Mouse (Mus musculus): ENCODE results near the gene Krt34. TPM values are rescaled to one million over a fixed set of nuclear protein-coding genes. Genes with fewer than 3 reads are reported as not detected.

The Krt34 gene
- total and polyA plus RNA-seq, 2 experiments from 2014 or later: not detected

DNA sequence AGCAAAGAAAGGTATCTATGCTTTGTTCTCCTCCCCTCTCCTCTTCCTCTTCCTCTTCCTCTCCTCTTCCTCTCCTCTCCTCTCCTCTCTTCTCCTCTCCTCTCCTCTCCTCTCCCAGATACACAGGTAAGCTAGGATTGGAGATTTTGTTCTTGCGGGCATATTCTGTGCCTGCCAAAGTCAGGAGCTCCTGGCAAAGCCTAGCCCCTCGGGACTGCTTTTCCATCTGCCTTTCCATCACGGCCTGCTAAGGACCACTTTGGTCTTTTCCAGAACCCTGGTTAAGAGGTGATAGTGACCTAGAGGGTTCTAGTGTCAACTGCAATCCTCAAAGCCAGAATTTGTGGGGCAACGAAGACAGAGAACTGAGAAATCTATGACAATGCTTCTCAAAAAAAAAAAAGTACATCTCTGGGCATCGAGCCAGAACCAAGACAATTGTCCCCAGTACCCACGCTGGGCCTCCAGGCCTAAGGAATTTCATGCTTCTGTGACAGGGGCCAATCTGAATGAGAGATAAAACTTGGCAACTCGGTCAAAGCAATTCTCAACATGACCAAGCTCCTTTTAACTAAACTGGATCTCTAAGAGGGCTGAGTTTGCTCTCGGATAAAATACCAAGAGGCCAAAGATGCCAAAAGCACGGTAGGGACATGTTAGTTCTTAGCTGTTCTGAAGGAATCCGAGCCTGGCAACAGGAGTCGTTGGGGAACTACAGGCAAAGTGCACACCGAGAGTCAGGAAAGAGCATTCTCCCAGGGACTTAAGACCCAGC, 25.1 kb upstream of the Krt34 start:
- H3K27ac ChIP-seq (ENCODE audit: low read depth, low read length): no peak overlapping the region
- no peak overlapping the region for H3K4me3 ChIP-seq (ENCODE audit: low read depth, low read length)
- DNase-seq (ENCODE audit: low spot score) (peak; percentile 32), ATAC-seq (ENCODE audit: low FRiP score) (no peak)
- H3K9ac ChIP-seq (replicated peaks; ENCODE audit: low read length, poor library complexity, severe bottlenecking): no peak overlapping the region
- H3K36me3 ChIP-seq (ENCODE audit: insufficient read depth, low read length): no peaks in the 10 kb centered on the region
- no peaks in the 10 kb centered on the region for H3K27me3 ChIP-seq (ENCODE audit: insufficient read depth, low read length)
- H3K4me2 ChIP-seq (ENCODE audit: low read depth, low read length, poor library complexity, severe bottlenecking): no peak overlapping the region
- TF ChIP-seq CTCF (IDR thresholded peaks at IDR 0.05): no peak
- H3K4me1 ChIP-seq (ENCODE audit: insufficient read depth, low read length): no peaks in the 10 kb centered on the region
- H3K9me3 ChIP-seq (ENCODE audit: low read length): no peaks in the 10 kb centered on the region
- WGBS: 49% methylated on average over 12 of the region's 12 CpGs

DNA sequence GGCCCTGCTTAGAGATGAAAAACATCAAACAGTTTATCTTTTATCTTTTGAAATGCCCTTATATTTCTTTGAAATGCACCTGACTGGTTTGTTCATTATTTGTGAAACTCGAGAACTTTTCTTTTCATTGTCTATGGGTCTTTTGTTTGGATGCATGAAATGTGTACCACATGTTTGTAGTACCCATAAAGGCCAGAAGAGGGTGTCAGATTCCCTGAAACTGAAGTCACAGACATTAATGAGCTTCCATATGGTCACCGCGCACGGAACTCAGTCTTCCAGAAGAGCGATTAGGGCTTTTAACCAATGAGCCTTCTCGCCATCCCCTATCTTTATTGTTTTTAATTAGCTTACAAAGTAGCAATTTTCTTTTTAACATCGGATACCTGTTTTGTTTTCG, 17.5 kb upstream of the Krt34 start:
- Histone ChIP-seq H3K4me3 (ENCODE audit: low read depth, low read length) (no peak overlapping the region), H3K27me3 (ENCODE audit: insufficient read depth, low read length) (no peaks in the 10 kb centered on the region), H3K9ac (replicated peaks; ENCODE audit: low read length, poor library complexity, severe bottlenecking) (no peak overlapping the region), H3K36me3 (ENCODE audit: insufficient read depth, low read length) (no peaks in the 10 kb centered on the region), H3K4me2 (ENCODE audit: low read depth, low read length, poor library complexity, severe bottlenecking) (no peak overlapping the region), H3K27ac (ENCODE audit: low read depth, low read length) (no peak overlapping the region), H3K9me3 (ENCODE audit: low read length) (no peaks in the 10 kb centered on the region), H3K4me1 (ENCODE audit: insufficient read depth, low read length) (no peaks in the 10 kb centered on the region)
- ATAC-seq (ENCODE audit: low FRiP score): no peak
- TF ChIP-seq CTCF (IDR thresholded peaks at IDR 0.05): peak; percentile 39
- 79% methylated on average over 8 of the region's 8 CpGs for WGBS
- DNase-seq (ENCODE audit: low spot score): peak; percentile 33

DNA sequence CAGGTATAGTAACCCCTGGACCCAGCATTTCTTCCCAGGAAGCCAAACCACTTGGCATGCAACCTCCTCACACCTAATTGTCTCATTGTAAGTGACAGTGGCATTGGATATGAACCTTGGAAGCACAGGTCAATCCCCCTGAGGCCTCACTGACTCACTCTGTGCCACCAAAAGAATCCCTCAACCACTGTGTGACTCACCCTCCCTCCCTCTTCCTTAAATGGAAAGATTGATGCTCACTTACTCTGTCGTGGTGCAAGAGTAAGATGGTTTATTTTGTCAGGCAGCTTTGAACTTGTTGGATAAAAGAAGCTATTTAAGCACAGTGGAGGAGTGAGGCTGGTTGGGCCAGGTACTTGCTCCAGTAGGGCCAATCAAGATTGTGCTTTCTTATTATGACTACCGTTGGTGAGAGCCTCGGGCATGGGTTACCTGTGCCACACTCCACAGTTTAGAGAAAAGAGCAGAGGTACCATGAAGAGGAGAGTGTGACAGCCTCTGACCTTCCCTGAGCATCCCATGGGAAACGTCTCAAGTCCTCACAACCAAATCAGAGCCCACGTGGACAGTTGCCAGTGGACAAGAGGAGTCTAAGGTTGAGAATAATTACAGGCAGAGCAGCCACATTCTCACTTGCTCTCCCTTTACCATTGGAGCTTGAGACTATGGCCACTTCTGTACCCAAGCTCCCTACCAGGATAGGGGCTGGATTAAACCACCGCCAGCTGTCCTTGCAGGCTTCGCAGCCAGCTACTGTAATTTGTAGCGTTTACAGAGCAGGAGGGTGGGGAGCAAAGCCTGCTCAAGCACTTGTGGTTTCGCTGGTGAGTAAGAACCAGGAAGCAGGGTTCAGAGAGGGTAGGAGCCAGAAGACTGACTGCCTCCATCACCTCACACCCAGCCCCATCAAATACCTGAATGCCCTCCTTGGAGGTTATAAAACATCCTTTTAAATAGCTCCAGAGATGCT, 14.6 kb upstream of the Krt34 start:
- DNase-seq (ENCODE audit: low spot score): no peak
- WGBS: 76% methylated on average over 9 of the region's 9 CpGs

DNA sequence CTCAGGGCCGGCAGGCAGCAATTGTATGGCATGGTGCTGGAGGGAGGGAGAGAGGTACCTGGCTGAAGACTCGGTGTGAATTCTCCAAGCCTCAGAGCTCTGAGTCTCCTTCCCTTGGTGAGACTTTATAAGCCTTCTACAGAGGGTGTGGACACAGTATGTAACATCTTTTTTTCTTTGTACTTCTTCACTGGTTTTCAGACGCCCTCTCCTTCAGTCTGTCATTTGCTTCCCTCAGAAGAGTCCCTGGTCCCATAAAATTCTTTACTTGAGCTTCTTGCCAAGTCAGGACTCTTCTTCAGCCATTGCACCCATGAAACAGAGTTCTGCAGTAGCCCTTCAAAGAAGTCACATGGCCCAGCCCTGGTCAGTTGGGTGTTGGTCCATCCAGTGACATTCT, 9.1 kb upstream of the Krt34 start, which contains the start of gene Krt31:
TSS of gene Krt31 (minus strand) at position 101 of the 400 bp plus-strand sequence.
- Histone ChIP-seq H3K27me3 (ENCODE audit: insufficient read depth, low read length) (no peaks in the 10 kb centered on the region), H3K9ac (replicated peaks; ENCODE audit: low read length, poor library complexity, severe bottlenecking) (no peak within 1 kb of the TSS), H3K9me3 (ENCODE audit: low read length) (no peaks in the 10 kb centered on the region), H3K4me2 (ENCODE audit: low read depth, low read length, poor library complexity, severe bottlenecking) (no peak within 1 kb of the TSS), H3K4me3 (ENCODE audit: low read depth, low read length) (no peak within 1 kb of the TSS), H3K4me1 (ENCODE audit: insufficient read depth, low read length) (no peaks in the 10 kb centered on the region), H3K27ac (ENCODE audit: low read depth, low read length) (no peak within 1 kb of the TSS), H3K36me3 (ENCODE audit: insufficient read depth, low read length) (no peaks in the 10 kb centered on the region)
- 84% methylated on average over 3 of the region's 3 CpGs for WGBS
- TF ChIP-seq CTCF (IDR thresholded peaks at IDR 0.05): no peak
- ATAC-seq (ENCODE audit: low FRiP score) (no peak), DNase-seq (ENCODE audit: low spot score) (no peak)

More for the DNA sequence above, 14.6 kb upstream of the Krt34 start:
- H3K9me3 ChIP-seq (ENCODE audit: low read length): no peaks in the 10 kb centered on the region
- no peak for TF ChIP-seq CTCF (IDR thresholded peaks at IDR 0.05)
- no peaks in the 10 kb centered on the region for H3K36me3 ChIP-seq (ENCODE audit: insufficient read depth, low read length)
- H3K27ac ChIP-seq (ENCODE audit: low read depth, low read length): no peak overlapping the region
- no peaks in the 10 kb centered on the region for H3K27me3 ChIP-seq (ENCODE audit: insufficient read depth, low read length)
- no peak overlapping the region for H3K4me3 ChIP-seq (ENCODE audit: low read depth, low read length)
- H3K9ac ChIP-seq (replicated peaks; ENCODE audit: low read length, poor library complexity, severe bottlenecking): no peak overlapping the region
- no peak overlapping the region for H3K4me2 ChIP-seq (ENCODE audit: low read depth, low read length, poor library complexity, severe bottlenecking)
- no peak for ATAC-seq (ENCODE audit: low FRiP score)
- no peaks in the 10 kb centered on the region for H3K4me1 ChIP-seq (ENCODE audit: insufficient read depth, low read length)

DNA sequence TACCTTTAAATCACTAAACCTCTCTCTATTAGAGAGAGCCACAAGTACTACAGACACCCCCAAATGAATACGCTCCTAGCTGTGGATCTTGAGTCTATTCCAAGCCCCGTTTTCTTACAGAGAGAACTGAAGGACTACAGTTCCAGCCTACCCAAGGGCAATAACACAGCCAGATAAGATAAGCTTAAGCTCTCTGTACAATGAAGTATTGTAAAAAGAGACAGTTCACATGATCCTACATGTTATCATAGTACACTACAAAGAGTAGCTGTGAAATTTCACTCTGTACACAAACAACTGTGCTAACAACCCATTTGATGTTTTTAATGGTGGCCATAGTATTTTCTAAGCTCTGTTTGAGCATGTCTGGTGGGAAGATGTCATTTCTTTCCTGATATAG, 5.8 kb upstream of the Krt34 start:
- Histone ChIP-seq H3K9ac (replicated peaks; ENCODE audit: low read length, poor library complexity, severe bottlenecking) (no peak overlapping the region), H3K4me3 (ENCODE audit: low read depth, low read length) (no peak overlapping the region), H3K4me1 (ENCODE audit: insufficient read depth, low read length) (no peaks in the 10 kb centered on the region), H3K36me3 (ENCODE audit: insufficient read depth, low read length) (no peaks in the 10 kb centered on the region), H3K9me3 (ENCODE audit: low read length) (no peaks in the 10 kb centered on the region), H3K4me2 (ENCODE audit: low read depth, low read length, poor library complexity, severe bottlenecking) (no peak overlapping the region), H3K27me3 (ENCODE audit: insufficient read depth, low read length) (no peaks in the 10 kb centered on the region), H3K27ac (ENCODE audit: low read depth, low read length) (no peak overlapping the region)
- TF ChIP-seq CTCF (IDR thresholded peaks at IDR 0.05): no peak
- ATAC-seq (ENCODE audit: low FRiP score): no peak
- 84% methylated on average over 2 of the region's 2 CpGs for WGBS
- no peak for DNase-seq (ENCODE audit: low spot score)
